Mouse (Mus musculus) left cerebral cortex, adult 9 months (tissue): ENCODE data around the gene Hist1h2bg.
"Not testable (repeated sequence)": the region's sequence is repeated elsewhere in the genome, so short reads cannot be mapped to it uniquely, and the experiment has no call there.

Source experiments
- DNase-seq, 2 experiments: peaks; one replicate each; pipeline ENCODE4 v3.0.0; 2022; ENCODE audit warnings: low spot score in 2 of 2

Gene Hist1h2bg

GRCm38 (mm10) chr13:23538249-23538648 is 32.9 kb upstream of the Hist1h2bg start:
- no peak for DNase-seq

- DNase-seq, result not testable (repeated sequence)
These were observed 31.4 kb upstream of the Hist1h2bg start for GRCm38 (mm10) chr13:23539821-23540220.

- DNase-seq, result no peak
These were observed 29.7 kb upstream of the Hist1h2bg start for GRCm38 (mm10) chr13:23541497-23541896.

- DNase-seq, result not testable (repeated sequence)
These were observed 28.8 kb upstream of the Hist1h2bg start for GRCm38 (mm10) chr13:23542225-23542980.

- peak; percentile 82 to 86 for DNase-seq
These were observed 28.1 kb upstream of the Hist1h2bg start, which contains the start of gene Hist1h2bh for GRCm38 (mm10) chr13:23542999-23543607. Hist1h2bh (minus strand) TSS chr13:23543392.

- DNase-seq, result peak; percentile 88 to 91
These were observed 27.0 kb upstream of the Hist1h2bg start, which contains the start of gene Hist1h3f for GRCm38 (mm10) chr13:23543965-23544786. Hist1h3f (plus strand) TSS chr13:23544052.

GRCm38 (mm10) chr13:23544787-23545120 is 26.4 kb upstream of the Hist1h2bg start:
- DNase-seq, result not testable (repeated sequence)

- no peak for DNase-seq
These were observed 24.5 kb upstream of the Hist1h2bg start for GRCm38 (mm10) chr13:23546694-23547093.

- DNase-seq, result no peak
These were observed 20.4 kb upstream of the Hist1h2bg start for GRCm38 (mm10) chr13:23550761-23551145.

- peak; percentile 89 to 96 for DNase-seq
These were observed 19.9 kb upstream of the Hist1h2bg start, which contains the start of gene Hist1h4f for GRCm38 (mm10) chr13:23551146-23551834. Hist1h4f (minus strand) TSS chr13:23551648.

GRCm38 (mm10) chr13:23551931-23552914 is 19.0 kb upstream of the Hist1h2bg start:
- no peak for DNase-seq

- DNase-seq, result no peak
These were observed 18.2 kb upstream of the Hist1h2bg start, which contains the start of gene Hist1h1d for GRCm38 (mm10) chr13:23552962-23553361. Hist1h1d (plus strand) TSS chr13:23553262.

GRCm38 (mm10) chr13:23554393-23554792 is 16.8 kb upstream of the Hist1h2bg start:
- no peak for DNase-seq

- peak; percentile 62 to 82 for DNase-seq
These were observed 16.0 kb upstream of the Hist1h2bg start for GRCm38 (mm10) chr13:23554925-23555838.

- peak; percentile 80 to 81 for DNase-seq
These were observed 15.3 kb upstream of the Hist1h2bg start for GRCm38 (mm10) chr13:23555839-23556416.

- no peak for DNase-seq
These were observed 14.3 kb upstream of the Hist1h2bg start for GRCm38 (mm10) chr13:23556906-23557305.

- DNase-seq, result not testable (repeated sequence)
These were observed 10.5 kb upstream of the Hist1h2bg start for GRCm38 (mm10) chr13:23560699-23561098.

- DNase-seq, result not testable (repeated sequence)
These were observed 9.7 kb upstream of the Hist1h2bg start for GRCm38 (mm10) chr13:23561531-23561882.
